Mouse (Mus musculus) mouse trophoblast stem cell (cell line): ENCODE data around the gene Gm13420.
"Not testable (repeated sequence)": the region's sequence is repeated elsewhere in the genome, so short reads cannot be mapped to it uniquely, and the experiment has no call there.

ENCODE experiments used
- in situ Hi-C, 2 experiments: fragments of 300-500 bp; cut with MseI, MboI; formaldehyde crosslinking; loops; 2 replicates in 1 of 2; 3 replicates in 1 of 2; pipeline ENCODE4 v1.15.1; 2025

Gene Gm13420

DNA sequence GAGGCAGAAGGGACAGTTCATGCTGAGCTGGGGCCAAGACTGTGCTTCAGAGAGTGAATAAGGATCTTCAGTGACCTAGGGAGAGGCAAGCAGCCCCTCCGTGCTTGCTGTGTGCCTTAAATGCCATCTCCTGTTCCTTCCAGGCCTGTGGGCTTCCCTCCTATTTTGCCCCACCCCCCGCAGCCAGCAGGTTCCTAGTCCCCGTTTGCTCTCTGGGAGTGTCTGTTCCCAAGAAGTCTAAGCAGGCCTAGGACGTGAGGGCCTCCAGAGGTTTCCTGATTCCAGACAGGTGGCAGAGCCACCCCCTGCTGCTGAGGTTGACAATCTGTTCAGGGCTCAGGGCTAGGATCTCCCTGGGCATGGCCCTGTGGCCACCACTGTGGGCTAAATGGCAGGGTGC, 12.7 kb downstream of the Gm13420 start:
- in situ Hi-C loops: no loop called here

DNA sequence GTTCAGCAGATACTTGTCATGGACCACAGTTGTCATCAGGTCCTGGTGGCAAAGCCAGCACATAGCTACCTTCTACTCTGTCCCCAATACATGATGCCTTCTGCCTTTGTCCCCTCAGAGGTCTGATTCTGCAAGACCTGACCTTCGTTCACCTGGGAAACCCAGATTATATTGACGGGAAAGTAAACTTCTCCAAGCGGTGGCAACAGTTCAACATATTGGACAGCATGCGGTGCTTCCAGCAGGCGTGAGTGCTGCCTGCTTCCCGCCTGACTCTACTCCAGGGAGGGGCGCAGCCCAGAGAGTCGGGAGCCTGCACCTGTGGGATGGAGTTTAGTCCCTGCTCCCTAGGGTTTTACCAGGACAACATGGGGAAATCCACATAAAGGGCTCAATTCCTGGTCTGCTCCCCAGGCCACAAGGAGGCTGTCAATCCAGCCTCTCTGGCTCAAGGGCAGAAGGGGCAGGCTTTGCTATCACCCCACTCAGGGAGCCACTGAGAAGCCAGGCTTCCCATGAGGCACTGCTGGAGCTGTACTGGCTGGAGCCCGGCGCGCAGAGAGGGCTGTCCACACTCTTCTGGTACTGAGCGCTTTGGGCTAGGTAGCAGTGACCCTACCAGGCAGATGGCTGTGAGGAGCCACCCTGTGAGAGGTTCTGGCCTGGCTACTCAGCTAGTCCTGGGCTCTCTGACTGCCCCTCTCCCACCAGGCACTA, 14.1 kb downstream of the Gm13420 start:
- in situ Hi-C loops: no loop called here

DNA sequence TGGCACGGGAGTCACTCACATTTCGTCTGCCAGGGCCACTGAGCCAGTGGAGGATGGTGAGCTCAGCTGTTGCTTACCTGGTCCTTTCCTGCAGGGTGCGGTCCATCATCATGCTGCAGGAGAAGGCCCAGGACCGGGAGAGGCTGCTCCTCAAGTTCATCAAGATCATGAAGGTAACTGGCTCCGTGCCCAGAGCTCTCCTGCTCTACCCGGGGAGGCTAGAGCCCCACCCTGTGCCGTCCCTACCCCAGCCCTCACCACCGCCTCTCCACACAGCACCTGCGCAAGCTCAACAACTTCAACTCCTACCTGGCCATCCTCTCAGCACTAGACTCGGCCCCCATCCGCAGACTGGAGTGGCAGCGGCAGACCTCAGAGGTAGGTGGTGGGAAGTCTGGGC, 15.8 kb downstream of the Gm13420 start:
- in situ Hi-C loops: no loop called here

DNA sequence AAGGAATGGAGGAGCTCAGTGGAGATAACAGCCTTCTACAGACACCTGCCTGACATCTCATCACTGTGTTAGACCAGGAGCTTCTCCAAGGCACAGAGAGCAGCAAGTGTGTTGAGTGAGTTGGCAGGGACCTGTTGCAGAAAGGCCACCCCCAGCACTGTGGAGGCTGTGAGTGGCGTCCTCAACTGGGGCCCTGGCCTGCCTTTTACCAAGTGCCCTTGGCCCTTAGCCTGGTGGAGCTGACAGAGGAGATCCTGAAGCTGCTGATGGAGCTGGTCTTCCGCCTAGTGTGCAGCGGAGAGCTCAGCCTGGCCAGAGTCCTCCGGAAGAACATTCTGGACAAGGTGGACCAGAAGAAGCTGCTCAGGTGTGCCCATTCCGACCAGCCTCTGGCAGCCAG, 18.1 kb downstream of the Gm13420 start:
- in situ Hi-C loops: no loop called here

DNA sequence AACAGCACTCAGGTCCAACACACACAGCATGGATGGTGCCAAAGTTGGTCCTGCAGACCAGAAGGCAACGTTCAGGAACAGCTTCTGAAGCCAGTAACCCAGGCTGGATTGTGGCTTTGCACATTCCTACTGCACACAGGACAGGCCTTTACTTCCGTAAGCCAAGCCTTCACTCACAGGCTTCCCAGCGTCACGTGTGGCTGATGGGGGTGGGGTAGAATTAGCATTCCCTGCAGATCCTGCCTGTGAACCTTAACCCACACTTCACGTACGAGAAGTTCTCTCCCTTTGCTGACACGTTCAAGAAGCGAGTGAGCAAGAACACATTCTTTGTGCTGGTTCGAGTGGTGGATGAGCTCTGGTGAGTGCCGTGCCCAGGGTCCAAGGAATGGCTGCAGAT, 18.9 kb downstream of the Gm13420 start:
- in situ Hi-C loops: no loop called here

DNA sequence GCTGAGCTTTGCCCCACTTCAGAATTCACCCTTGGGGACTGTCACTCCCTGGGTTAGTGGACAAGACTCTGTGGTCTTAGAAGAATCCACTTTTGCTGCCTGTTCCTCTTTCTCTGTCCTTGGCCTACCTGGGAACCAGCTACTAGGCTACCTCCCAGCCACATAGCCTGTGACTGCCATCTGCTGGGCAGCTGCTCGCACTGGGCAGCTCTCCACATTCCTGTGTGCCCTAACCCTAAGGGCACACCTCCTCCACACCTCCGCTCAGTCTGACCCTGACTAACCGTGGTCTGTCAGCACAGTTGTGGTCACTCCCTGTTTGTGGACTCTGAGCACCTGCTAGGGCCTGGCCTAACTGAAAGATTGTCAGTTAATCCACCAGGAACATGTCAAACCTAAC, 19.9 kb downstream of the Gm13420 start:
- in situ Hi-C loops: no loop called here

DNA sequence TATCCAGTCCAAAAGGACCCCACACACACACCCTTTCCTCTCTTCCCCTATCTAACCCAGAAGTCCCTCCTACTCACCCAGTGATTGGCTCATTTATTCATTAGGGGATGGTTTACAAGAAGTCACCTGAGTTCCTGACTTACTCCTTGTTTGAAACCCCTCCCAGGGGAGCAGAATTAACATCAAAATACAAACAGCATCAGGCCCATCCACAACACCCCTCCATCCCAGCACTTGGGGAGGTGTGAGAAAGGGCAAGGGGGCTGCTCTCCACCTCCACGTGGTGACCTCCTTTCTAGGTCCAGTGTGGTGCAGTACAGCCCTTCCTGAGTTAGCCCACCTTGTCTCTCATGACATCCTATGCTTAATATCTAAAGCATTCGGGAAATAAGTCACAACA, 22.0 kb downstream of the Gm13420 start:
- in situ Hi-C loops: no loop called here

DNA sequence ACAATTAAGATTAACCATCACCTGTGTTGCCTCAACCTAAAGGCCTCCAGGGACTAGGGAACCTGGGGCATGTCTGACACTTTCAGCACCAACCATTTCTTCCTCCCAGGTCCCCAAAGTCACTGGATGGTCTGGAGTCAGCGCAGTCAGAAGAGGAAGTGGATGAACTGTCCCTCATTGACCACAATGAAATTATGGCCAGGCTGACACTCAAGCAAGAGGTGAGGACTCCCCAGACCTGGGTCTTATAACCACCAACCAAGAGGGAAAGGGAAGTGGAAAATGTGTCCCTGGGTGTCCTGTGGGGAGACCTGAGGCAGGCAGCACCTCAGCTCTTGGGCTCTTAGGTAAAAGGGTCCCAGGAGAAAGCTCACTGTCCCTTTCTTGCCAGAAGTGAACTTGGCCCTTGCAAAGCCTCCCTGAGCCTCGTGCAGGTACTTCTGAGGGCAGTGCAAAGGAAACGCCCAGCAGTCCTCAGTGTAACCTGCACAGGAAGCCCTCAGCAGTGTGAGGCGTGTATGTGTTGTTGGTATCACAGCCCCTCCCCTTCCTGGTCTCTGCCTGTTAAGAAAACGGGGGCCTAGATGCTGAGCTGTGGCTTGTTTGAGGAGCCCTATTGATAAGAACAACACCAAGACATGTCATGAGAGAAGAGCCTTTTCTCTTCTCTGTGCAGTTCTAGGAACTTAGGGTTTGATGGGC, 26.7 kb downstream of the Gm13420 start:
- in situ Hi-C loops: no loop called here

DNA sequence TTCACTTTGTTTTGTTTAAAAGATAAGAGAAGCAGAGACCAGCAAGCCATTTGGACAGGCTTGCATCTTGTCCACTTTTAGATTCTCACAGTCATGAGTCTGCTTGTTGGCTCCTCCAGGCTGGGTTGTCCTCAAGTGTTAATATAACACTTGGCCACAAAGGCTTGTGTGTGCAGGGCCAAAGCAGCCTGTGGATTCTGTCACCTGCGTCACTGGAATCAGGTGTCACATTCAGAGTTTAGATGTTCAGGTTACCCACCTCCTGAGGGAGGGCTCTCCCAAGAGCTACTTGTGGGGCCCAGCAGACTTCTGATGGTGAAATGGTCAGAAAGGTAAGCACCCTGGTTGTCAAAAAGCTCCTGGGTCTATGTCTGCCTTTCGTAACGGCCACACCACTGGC, 28.4 kb downstream of the Gm13420 start:
- in situ Hi-C loops: no loop called here

DNA sequence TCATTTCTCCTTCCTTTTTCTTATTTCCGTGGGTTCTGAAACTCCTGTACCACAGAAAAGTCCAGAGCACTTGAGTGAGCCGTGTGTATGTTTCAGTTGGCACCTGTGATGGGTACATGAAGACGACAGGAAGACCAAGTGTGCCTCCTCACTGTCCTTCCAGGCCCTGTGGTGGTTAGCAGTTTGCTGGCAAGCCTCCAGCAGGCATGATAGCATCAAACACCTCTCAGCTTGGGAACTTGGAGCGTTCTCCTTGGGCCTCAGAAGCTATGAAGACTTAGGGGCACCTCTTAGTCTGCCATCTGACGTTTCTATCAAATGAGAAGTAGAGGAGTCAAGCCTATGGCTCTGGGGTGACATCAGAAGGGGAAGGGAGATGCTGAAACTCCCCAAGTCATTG, 32.9 kb downstream of the Gm13420 start:
- in situ Hi-C loops: no loop called here

DNA sequence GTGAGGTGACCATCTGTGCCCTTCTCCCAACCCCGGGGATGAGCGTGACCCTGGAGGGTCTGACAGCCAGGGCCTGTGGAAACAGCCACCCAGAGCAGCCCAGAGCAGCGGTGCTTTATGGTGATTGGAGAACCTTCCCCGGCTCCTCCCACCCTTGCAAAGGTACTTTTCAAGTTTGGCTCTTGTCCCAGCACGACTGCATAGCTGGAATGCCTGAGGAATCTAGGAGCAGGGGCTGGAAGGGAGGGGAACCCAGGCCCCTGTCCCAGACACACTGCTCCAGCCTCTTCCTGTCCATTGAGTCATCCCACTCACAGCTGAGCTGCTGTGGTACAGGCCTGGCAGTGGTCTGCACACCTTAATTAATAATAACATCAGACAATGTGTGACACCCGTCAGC, 34.8 kb downstream of the Gm13420 start:
- in situ Hi-C loops: no loop called here

DNA sequence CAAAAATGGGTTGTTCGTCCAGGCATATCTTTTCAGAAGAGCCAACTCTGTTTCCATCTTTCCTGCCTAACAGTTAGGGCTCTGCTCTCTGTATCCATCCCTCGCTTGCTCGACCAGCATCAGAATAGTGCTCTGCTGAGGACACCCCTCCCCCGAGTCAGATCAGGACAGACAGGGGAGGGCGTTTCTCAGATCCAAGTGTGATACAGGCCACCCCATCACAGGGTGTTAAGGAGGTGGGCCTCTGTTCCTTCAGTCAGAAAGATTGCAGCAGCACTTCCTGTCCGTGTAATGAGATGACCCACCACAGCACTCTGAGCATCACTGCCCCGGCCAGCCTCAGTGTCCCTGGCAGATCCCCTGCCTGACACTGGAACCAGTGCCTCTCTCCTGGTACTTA, 35.3 kb downstream of the Gm13420 start:
- in situ Hi-C loops: no loop called here

DNA sequence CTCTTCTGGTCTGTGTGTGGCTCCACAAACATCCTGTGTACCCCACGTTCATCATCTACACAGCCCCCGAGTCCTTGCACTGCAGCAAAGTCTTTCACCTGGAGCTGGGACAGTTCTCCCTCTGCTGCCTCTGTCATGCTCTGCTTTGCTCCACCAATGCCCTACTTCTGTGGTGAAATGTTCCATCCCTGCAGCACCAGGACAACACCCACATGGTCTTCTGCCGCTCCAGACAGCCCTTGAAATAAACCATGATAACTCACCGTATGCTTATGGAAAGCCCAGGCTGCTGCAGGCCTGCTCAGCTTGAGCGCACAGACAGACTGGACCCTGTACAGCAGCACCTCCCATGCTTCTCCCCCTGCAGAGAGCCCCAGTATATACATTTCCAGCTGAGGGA, 37.4 kb downstream of the Gm13420 start:
- in situ Hi-C loops: no loop called here

DNA sequence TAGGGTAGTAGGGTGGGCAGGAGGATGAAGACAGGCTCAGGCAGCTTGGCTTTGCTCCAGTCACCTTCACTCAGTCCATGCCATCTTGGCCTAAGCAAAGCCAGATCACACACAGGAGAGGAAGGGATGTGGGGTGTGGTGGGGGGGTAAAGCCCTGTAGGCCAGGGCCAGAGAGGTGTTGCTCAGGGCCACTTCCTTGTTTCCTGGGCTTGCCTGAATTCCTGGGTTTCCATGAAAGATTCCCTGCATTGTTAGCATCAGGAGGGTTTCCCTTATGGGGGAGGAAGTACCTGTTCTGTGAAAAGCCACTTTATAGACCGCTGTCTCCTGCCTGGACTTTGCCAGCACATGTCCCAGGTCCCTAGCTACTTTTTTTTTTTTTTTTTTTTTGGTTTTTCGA, 38.0 kb downstream of the Gm13420 start:
- in situ Hi-C loops: no loop called here

DNA sequence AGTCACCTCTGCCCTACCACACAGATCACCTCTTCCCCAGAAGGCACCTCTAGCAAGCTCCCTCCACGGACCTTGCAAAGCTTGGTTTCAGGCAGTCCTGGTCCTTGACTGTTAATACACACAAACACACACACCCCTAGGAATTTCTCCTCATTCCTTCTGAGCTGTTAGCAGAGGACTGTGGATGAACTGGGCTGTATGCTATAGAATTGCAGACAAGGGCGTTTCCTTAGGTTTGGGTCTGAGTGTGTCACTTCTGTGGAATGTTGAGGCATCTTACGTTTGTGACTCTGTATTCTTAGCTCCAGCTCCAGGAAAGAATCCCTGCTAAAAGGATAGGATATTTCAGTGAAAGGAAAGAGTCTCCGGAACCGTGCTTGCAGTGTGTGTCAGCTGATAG, 39.6 kb downstream of the Gm13420 start:
- in situ Hi-C loops: no loop called here

DNA sequence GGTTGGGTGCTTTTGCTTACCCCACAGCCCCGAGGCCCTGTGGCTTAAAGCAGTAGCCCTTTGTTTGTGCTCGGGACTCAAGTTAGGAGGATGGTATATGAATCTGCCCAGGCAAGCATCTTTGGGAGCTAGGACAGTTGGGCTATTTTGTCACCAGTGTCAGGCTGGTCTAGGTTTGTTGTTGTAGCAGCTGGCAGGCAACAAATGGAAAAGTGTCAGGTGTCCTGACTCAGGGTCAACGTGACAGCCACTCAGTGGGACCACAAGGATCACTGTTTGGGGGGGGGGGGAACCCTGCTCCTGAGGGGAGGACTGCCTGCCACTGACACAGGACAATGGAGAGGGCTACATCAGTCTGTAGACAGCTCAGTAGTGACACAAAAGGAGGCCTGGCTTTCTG, 40.4 kb downstream of the Gm13420 start:
- in situ Hi-C loops: no loop called here

DNA sequence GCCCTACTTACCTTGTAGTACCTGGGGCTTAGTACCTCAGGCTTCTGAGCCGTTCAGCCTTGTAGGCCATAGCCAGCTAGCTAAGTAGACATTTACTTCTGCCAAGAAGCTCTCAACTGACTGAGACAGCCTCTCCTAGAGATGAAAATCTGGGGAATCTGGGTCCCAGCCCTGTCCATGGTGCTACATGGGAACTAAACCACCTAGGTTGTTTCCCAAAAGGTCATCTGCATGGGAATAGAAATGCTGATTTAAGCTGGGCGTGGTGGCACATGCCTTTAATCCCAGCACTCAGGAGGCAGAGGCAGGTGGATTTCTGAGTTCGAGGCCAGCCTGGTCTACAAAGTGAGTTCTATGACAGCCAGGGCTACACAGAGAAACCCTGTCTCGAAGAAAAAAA, 43.3 kb downstream of the Gm13420 start:
- in situ Hi-C loops: not testable (repeated sequence)

DNA sequence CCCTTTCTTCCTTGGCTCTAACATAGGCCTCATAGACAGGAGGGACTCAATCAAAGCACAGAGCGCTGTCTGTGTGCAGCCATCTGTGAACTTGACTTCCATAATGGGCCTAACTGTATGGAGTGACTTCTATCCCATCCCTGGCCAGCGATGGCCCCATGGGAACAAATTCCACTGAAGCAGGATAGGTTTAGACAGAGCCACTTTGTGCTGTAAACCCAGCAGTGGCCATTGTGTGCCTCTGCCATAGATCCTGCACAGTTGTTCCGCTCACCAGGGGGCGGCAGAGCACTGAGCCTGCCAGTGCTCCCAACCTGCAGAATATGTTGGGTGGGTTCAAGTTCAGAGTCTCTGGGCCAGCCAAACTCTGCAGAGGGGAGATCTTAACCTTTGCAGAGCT, 43.8 kb downstream of the Gm13420 start:
- in situ Hi-C loops: no loop called here

DNA sequence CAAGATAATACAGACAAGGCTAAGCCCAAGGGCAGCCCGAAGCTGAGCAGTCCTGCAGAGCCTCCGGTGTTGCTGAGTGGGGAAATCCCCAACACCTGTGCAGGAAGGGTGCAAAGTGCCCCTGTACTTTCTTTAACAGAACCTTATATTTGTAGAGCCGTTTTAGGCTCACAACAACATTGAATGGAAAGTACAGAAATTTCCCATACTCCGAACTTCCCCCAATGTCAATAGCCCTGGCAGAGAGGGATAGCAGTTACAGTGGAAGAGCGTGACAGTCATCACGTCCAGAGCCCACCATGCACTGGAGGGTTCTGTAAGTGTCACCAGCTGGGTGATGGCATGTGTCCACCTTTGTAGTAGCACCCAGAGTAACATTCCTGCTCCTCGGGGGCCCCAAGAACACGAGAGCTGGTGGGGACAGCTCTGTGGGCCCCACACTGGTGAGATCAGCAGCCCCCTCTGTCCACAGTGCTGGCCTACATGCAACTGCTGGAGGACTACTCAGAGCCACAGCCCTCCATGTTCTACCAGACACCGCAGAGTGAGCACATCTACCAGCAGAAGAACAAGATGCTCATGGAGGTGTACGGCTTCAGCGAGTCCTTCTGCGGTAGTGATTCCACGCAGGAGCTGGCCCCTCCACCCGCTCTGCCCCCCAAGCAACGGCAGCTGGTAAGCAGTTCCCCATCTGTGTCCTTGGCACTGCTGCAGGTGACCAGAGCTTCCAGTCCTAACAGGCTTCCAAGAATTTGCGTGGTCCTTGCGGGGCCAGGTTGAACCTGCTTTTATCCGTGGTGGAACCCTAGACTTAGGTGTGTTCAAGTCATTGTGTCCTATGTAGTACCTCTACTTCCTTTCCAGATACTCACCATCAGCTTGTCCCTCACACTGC, 44.5 kb downstream of the Gm13420 start:
- in situ Hi-C loops: no loop called here

DNA sequence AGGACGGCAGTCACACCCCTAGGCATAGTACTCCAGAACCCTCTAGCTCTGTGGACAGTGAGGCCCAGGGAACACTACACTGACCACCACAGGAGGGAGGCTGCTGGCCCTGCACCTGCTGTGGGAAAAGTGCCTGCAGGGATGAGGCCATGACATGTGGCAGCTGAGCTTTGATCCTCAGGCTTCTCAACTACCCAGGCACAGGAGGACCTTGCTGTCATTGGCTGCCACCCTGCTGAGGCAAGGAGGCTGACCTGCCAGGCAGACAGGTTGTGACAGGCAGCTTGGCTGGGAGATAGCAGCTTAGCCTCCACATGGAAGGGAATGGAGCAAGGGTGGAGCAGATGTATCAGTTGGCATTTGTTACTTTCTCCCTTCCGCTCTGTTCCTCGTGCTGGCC, 46.0 kb downstream of the Gm13420 start:
- in situ Hi-C loops: no loop called here

DNA sequence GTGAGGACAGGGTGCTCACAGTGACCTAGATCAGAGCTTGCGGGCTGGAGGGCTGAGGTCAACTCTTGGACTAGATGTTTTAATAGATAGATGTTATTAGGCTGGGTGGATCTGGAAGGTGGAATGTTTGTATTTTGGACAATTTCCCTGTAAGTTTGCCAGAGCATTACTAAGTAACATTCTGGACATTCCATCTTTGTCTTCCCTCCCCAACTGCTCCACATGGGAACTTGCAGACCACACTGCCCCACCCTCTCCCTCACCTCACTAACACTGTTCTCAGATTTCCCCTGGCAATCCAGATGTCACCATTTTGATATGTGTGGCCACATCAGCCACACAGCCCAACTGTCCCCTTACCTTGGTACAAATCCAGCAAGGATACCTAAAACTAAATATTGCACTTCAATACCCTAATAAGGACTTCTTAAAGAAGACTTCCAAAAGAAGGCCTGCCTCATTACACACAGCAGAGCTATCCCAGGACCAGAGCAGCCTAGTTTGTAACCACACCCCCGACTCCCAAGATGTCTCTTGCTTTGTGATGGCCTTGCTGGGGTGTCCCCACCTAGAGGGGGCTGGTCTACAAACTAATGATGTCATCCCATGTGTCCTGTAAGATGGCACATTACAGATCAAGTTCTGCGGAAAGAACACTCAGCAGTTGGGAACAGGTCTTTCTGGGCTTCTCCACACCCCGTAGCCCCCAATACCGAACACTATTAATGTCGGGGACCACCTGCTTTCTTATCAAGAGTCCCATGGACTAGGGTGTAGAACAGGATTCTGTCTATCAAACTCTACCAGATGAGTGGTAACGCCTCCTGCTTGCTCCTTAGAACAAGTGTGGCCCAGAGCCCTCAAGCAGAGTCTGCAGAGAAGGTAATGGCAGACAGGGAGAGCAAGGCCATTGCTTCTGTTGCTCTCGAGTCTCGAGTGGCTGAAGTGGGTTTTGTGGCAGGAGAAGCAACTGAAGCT, 48.1 kb downstream of the Gm13420 start:
- in situ Hi-C loops: no loop called here
